Mouse (Mus musculus): ENCODE data around the gene Krt87. TPM values are rescaled to one million over a fixed set of nuclear protein-coding genes. Genes with fewer than 3 reads are reported as not detected.

The Krt87 gene
- polyA plus RNA-seq, 1 experiment from 2014 or later = 0.51 TPM

GRCm38 (mm10) chr15:101418950-101419349 lies 19.7 kb downstream of the Krt87 start:
- no peak for DNase-seq (ENCODE audit: low spot score)

GRCm38 (mm10) chr15:101414807-101415565 lies 23.6 kb downstream of the Krt87 start:
- no peak for DNase-seq (ENCODE audit: low spot score)

- DNase-seq (ENCODE audit: low spot score) = no peak
These were observed 24.5 kb downstream of the Krt87 start for GRCm38 (mm10) chr15:101413916-101414635.

GRCm38 (mm10) chr15:101412188-101412587 lies 26.4 kb downstream of the Krt87 start:
- no peak for DNase-seq (ENCODE audit: low spot score)

- no peak for DNase-seq (ENCODE audit: low spot score)
These were observed 27.8 kb downstream of the Krt87 start, which contains the start of gene Krt7 for GRCm38 (mm10) chr15:101410775-101411174. Krt7 (plus strand) TSS chr15:101411043.

GRCm38 (mm10) chr15:101398269-101398668 lies 40.3 kb downstream of the Krt87 start:
- no peak for DNase-seq (ENCODE audit: low spot score)

GRCm38 (mm10) chr15:101397683-101398082 lies 40.9 kb downstream of the Krt87 start:
- no peak for DNase-seq (ENCODE audit: low spot score)

- no peak for DNase-seq (ENCODE audit: low spot score)
These were observed 41.7 kb downstream of the Krt87 start for GRCm38 (mm10) chr15:101396921-101397320.

- no peak for DNase-seq (ENCODE audit: low spot score)
These were observed 42.1 kb downstream of the Krt87 start for GRCm38 (mm10) chr15:101396466-101396865.

GRCm38 (mm10) chr15:101394908-101395307 lies 43.7 kb downstream of the Krt87 start:
- DNase-seq (ENCODE audit: low spot score) = no peak

GRCm38 (mm10) chr15:101392251-101392650 lies 46.4 kb downstream of the Krt87 start:
- no peak for DNase-seq (ENCODE audit: low spot score)

- DNase-seq (ENCODE audit: low spot score) = no peak
These were observed 48.4 kb downstream of the Krt87 start for GRCm38 (mm10) chr15:101390203-101390602.

- DNase-seq (ENCODE audit: low spot score) = peak; percentile 9
These were observed 50.5 kb downstream of the Krt87 start for GRCm38 (mm10) chr15:101388034-101388541.

- DNase-seq (ENCODE audit: low spot score) = no peak
These were observed 51.4 kb downstream of the Krt87 start for GRCm38 (mm10) chr15:101387176-101387575.

- DNase-seq (ENCODE audit: low spot score) = no peak
These were observed 53.5 kb downstream of the Krt87 start for GRCm38 (mm10) chr15:101385064-101385463.

- no peak for DNase-seq (ENCODE audit: low spot score)
These were observed 54.0 kb downstream of the Krt87 start for GRCm38 (mm10) chr15:101384610-101385009.

- DNase-seq (ENCODE audit: low spot score) = no peak
These were observed 55.8 kb downstream of the Krt87 start for GRCm38 (mm10) chr15:101382811-101383210.

GRCm38 (mm10) chr15:101381758-101382157 lies 56.8 kb downstream of the Krt87 start:
- no peak for DNase-seq (ENCODE audit: low spot score)

All from thymus, postnatal 0 days (tissue).